Mouse (Mus musculus): ENCODE data around the gene Spock3. TPM values are rescaled to one million over a fixed set of nuclear protein-coding genes. Genes with fewer than 3 reads are reported as not detected.

The Spock3 gene
- polyA plus RNA-seq, 1 experiment from 2014 or later: 7.9 TPM

DNA sequence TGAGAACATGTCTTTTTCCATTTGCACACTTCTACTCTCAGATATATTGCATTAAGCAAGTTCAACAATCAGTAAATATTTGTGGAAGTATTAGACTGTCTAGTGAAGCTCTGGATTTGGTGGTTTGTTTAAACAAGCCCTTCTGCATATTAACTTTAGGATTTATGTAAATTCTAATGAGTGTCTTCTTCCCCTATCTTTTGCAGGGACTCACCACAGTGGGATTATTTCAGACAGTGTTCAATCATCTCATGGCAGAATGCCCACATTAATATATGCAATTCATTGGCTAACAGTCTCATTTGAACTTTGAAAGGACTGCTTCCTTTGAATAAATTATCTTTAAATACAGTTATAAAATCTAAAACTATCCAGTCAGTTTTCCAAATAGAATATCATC, 446.9 kb downstream of the Spock3 start:
- DNase-seq (ENCODE audit: low spot score, missing footprints) (no peak), ATAC-seq (ENCODE audit: low FRiP score) (peak; percentile 70; the same call in 1 of the 2 replicates)
- H3K9me3 ChIP-seq (ENCODE audit: control insufficient read depth, low read length): no peaks in the 10 kb centered on the region

More for the DNA sequence above, 446.9 kb downstream of the Spock3 start:
- no peak overlapping the region for H3K9ac ChIP-seq (ENCODE audit: low read length)
- H3K4me3 ChIP-seq (ENCODE audit: low read depth, low read length): no peak overlapping the region
- H3K27ac ChIP-seq (ENCODE audit: low read depth, low read length): no peak overlapping the region
- no peaks in the 10 kb centered on the region for H3K4me1 ChIP-seq (ENCODE audit: control insufficient read depth, insufficient read depth, low read length)
- H3K36me3 ChIP-seq (ENCODE audit: control insufficient read depth, insufficient read depth, low read length): no peaks in the 10 kb centered on the region
- H3K4me2 ChIP-seq: no peak overlapping the region
- H3K27me3 ChIP-seq (ENCODE audit: control insufficient read depth, insufficient read depth, low read length): no peaks in the 10 kb centered on the region
